Mouse (Mus musculus): Measurements from ENCODE around the gene Trmt5.

DNA sequence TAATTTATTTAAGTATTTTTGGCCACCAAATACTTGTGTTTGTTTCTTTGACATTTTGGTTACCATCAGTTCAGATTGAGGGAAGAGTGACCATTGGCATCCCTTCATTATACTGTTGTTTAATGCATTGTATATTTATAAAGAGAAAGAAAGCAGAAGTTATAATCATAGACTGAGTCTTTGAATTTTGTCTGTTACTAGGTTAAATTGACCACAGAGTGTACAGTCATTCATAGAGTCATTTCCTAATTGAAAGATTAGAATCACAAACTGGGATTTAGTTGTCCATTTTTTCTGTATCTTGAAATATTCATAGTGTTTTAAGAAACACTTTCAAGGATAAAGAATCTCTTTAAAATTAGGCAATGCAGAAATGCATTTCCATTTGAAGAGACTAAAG, 55.0 kb downstream of the Trmt5 start:
- TF ChIP-seq CTCF (IDR thresholded peaks at IDR 0.05; ENCODE audit: borderline replicate concordance, insufficient read depth, low read depth, low read length) (no peak), POLR2A (IDR thresholded peaks at IDR 0.05; ENCODE audit: borderline replicate concordance, insufficient read depth, low read length) (no peak)

All from cerebellum, adult 2 months (tissue).